Mouse (Mus musculus) layer of hippocampus, adult 2 months (tissue): ENCODE measurements around the gene Arl9. TPM values are rescaled to one million over a fixed set of nuclear protein-coding genes. Genes with fewer than 3 reads are reported as not detected.
"Not testable (repeated sequence)": the region's sequence is repeated elsewhere in the genome, so short reads cannot be mapped to it uniquely, and the experiment has no call there.

Experiments used
- DNase-seq, 2 experiments: peaks; one replicate each; pipeline ENCODE4 v3.0.0; 2022; ENCODE audit warnings: low spot score in 2 of 2
- H3K27ac ChIP-seq: fragments of 200-600 bp; 2 replicates; pipeline ENCODE4 v1.8.1; 2022
- H3K4me3 ChIP-seq: fragments of 200-600 bp; 2 replicates; pipeline ENCODE4 v1.8.1; 2022; ENCODE audit warnings: mild to moderate bottlenecking
- CTCF ChIP-seq: fragments of 200-600 bp; conservative IDR thresholded peaks from 2 replicates; pipeline ENCODE4 v1.8.1; 2022; ENCODE audit warnings: antibody characterized with exemption, mild to moderate bottlenecking, moderate library complexity
- long read RNA-seq, 2 experiments: library from polyadenylated mRNA; stranded (forward); transcript quantifications; one replicate each; pipeline ENCODE4 v2.0.0; 2021; ENCODE audit warnings: borderline mapping rate in 2 of 2
- total RNA-seq, 2 experiments: library from RNA; stranded (reverse); gene quantifications; 2 replicates each; pipeline ENCODE4 v1.2.3; 2021

Gene Arl9
- total RNA-seq = 1 to 10 TPM in 1 of 2 experiments, not detected in 1; 1.0 TPM
- long read RNA-seq, experiment 1 = 0 reads
- long read RNA-seq, experiment 2 = 0 reads

DNA sequence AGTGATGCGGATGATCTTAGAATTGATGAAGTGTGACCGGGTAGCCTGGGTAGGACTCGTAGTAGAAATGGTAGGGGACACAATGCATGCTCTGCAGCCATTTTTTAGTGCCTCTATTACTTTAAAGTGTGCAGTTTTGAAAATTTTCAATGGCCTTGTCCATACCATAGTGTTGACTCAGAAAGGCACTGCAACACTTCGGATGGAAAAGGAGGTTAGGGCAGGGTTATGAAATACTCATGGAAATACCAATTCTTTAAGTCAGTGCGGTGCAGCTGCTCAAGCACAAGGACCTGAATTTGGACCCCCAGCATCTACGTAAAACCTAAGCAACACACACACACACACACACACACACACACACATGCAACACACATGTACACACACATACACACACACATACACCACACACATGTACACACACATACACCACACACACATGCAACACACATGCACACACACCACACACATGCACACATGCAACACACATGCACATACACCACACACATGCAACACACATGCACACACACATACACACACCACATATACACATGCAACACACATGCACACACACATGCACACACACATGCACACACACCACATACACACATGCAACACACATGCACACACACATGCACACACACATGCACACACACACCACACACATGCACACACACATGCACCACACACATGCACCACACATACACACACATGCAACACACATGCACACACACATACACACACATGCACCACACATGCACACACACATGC, at the start of gene Arl9:
TSS of gene Arl9 (plus strand) at position 5 of the 771 bp plus-strand sequence.
- no peak within 1 kb of the TSS for H3K4me3 ChIP-seq
- no peak for TF ChIP-seq CTCF
- no peak within 1 kb of the TSS for H3K27ac ChIP-seq
- DNase-seq = no peak

DNA sequence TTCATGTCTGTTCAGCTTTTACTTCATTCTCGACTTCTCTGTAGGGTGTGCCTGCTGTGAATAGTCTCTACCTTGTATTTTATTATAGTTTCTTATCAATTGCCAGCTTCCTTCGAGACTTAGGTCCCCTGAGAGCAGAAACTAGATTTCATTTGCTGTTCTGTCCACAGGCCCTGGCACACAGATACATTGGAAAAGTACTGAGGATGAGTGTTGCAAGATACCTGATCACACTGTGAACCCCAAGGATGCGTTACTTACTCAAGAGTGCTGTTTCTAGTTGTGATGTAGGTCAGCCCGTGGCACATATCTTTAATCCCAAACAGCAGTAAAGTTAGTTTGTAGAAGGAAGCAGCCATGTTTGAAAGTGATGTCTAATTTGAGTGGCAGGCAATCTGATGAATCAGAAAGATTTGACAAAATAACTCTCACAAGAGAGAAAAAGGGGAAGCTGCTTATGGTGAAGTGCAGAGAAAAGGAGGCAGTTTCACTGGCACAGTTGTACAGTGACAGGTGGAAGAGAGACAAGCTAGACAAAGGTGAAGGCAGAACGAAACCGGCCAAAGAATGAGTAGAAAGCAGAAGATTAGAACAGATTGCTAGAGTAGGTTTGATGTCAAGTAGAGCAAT, 49.5 kb upstream of the Arl9 start:
- Histone ChIP-seq H3K27ac (no peak overlapping the region), H3K4me3 (no peak overlapping the region)
- no peak for DNase-seq
- no peak for TF ChIP-seq CTCF

DNA sequence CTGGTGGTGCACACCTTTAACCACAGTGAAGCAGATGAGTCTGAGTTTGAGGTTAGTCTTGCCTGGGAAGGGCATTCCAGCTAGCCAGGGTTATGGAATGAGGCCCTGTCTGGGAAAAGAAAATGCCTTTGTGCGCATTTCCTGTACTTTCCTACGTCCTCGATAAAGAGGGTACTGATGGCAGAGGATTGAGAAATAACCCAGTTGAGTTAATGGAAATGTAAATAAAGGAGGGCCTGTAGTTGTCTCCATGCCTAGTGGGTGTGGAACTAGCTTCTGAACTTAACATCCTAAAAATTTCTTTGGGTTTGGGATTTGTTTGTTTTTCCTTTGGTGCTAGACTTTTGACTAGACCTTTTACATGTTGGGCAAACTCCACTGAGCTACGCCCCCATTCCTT, 48.4 kb upstream of the Arl9 start:
- no peak overlapping the region for H3K27ac ChIP-seq
- no peak for DNase-seq
- no peak for TF ChIP-seq CTCF
- H3K4me3 ChIP-seq = no peak overlapping the region

- no peak overlapping the region for H3K4me3 ChIP-seq
- peak; percentile 62 for TF ChIP-seq CTCF
Observed at GRCm38 (mm10) chr5:76957954-76958353, 45.9 kb upstream of the Arl9 start.

GRCm38 (mm10) chr5:76959587-76959986, 44.3 kb upstream of the Arl9 start:
- H3K27ac ChIP-seq = no peak overlapping the region
- no peak for DNase-seq
- TF ChIP-seq CTCF = no peak
- no peak overlapping the region for H3K4me3 ChIP-seq

More at GRCm38 (mm10) chr5:76957954-76958353, 45.9 kb upstream of the Arl9 start:
- H3K27ac ChIP-seq = no peak overlapping the region
- DNase-seq = no peak

- H3K4me3 ChIP-seq = no peak overlapping the region
- TF ChIP-seq CTCF = no peak
- no peak overlapping the region for H3K27ac ChIP-seq
- DNase-seq = no peak
Observed at GRCm38 (mm10) chr5:76962545-76962944, 41.3 kb upstream of the Arl9 start.

GRCm38 (mm10) chr5:76964651-76965050, 39.2 kb upstream of the Arl9 start:
- no peak overlapping the region for H3K27ac ChIP-seq
- peak; percentile 58 for TF ChIP-seq CTCF

GRCm38 (mm10) chr5:76969250-76969649, 34.6 kb upstream of the Arl9 start:
- DNase-seq = no peak
- Histone ChIP-seq H3K27ac (peak overlapping the region; percentile 10; the same call in 1 of the 2 replicates), H3K4me3 (no peak overlapping the region)
- TF ChIP-seq CTCF = no peak

More at GRCm38 (mm10) chr5:76964651-76965050, 39.2 kb upstream of the Arl9 start:
- no peak for DNase-seq
- no peak overlapping the region for H3K4me3 ChIP-seq

GRCm38 (mm10) chr5:76971115-76971514, 32.7 kb upstream of the Arl9 start:
- not testable (repeated sequence) for H3K27ac ChIP-seq, DNase-seq, H3K4me3 ChIP-seq

DNA sequence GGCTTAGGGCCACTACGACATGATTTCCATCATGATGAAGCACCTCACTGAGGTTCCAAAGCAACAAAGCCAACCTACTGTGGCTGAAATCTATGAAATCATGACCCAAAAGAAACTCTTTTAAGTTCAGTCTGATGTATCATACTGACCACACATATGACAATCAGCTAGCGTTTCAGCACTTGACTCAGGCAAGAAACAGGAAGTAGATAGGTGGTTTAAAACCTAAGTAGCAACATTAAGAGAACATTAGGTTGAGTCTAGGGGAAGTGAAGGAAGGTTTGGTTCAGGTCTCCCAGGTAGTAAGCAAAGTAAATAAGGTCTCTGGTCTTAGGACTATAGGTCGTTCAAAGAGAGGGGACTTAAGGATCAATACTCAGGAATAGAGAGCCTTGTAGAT, 30.4 kb upstream of the Arl9 start:
- peak overlapping the region; percentile 99 for H3K4me3 ChIP-seq
- TF ChIP-seq CTCF = no peak
- DNase-seq = no peak
- H3K27ac ChIP-seq = no peak overlapping the region

DNA sequence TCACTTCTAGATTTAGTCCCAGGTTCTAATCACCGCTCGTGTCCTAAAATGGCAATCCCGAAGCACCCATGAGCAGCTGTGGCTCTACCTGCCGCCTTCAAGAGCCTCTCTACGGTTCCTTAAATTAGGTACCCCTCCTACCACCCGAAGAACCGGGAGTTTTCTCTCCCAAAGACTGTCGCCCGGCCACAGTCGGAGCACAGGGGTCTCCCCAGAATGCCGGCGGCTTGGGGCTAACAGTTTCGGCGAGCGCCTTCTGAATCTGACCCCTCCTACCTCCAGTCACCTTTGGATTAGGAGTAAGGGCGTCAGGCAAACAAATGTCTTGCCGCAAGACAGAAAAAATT, 29.7 kb upstream of the Arl9 start:
- DNase-seq = no peak
- Histone ChIP-seq H3K27ac (peak overlapping the region; percentile 96), H3K4me3 (peak overlapping the region; percentile 99)
- TF ChIP-seq CTCF = no peak

DNA sequence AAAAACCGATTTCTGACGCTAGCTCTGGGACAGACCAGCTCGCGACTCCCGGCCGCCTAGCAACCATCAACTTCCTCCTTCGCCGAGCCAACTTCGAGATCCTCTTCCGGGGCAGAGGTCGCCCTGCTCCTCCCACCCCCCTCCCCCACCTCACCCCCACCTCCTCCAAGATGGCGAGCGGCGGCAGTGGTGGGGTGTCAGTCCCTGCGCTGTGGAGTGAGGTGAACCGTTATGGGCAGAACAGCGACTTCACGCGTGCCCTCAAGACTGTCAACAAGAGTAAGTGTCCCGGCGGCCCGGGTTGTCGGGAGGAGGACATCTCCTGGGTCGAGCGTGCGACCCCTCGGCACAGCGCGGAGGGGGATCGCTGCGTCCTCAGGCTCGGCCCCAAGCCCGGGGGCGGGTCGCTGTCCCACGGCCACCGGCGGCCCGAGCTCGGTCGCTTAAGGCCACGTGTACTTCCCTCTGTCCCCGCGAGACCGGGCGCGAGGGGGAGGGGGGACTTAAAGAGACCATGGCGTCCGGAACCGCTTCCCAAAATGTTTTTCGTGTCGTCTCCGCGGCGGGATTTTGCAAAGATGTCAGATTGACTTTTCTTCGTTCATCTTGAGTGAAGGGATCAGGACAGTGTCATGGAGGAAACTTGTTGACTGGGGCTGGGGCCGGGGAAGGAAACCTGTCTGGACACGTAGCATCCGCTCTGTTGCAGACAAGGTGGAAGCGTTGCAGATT, 29.1 kb upstream of the Arl9 start, which contains the start of gene Srp72:
TSS of gene Srp72 (plus strand) at position 130 of the 732 bp plus-strand sequence.
- peak within 1 kb of the TSS; percentile 99 for H3K4me3 ChIP-seq
- H3K27ac ChIP-seq = peak within 1 kb of the TSS; percentile 96
- DNase-seq = peak; percentile 70 to 84
- no peak for TF ChIP-seq CTCF

- peak; percentile 28 for TF ChIP-seq CTCF
- no peak for DNase-seq
- H3K4me3 ChIP-seq = peak overlapping the region; percentile 99
- no peak overlapping the region for H3K27ac ChIP-seq
Observed at GRCm38 (mm10) chr5:76975736-76976135, 28.1 kb upstream of the Arl9 start.
